Mouse (Mus musculus): ENCODE data around the gene Strbp. TPM values are rescaled to one million over a fixed set of nuclear protein-coding genes. Genes with fewer than 3 reads are reported as not detected.

Gene Strbp
- total and polyA plus RNA-seq, 3 experiments = 38.4 to 61.8 (median 48.5) TPM

DNA sequence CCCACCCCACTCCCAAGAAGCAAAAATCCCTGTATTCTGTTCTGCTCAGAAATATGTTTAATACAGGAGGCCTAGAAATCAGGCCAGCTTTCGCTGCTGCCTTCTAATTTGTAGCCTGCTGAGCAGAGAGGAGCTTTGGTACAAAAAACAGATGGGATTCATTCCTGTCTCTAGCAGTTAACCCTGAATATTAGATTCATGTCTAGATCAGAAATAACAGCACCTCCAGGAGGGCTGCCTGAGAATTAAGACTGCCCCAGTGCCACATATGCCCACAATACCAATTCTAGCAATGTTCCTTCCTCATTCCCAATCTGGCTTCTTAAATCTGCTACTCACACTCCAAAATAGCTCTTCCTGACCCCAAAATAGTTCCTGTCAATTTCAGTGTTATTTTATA lies 127.0 kb downstream of the Strbp start:
- Histone ChIP-seq H3K4me1 (ENCODE audit: control insufficient read depth in 1 of 2, insufficient read depth in 2 of 2) (no peaks in the 10 kb centered on the region; a peak in 1 of 4 replicates), H3K27me3 (replicated peaks) (no peaks in the 10 kb centered on the region), H3K4me3 (replicated peaks in 1 of 3; ENCODE audit: low read depth in 2 of 3, low read length in 2 of 3, poor library complexity in 1 of 3) (no peak overlapping the region), H3K4me2 (ENCODE audit: insufficient read depth, low read depth, poor library complexity, severe bottlenecking) (no peak overlapping the region), H3K36me3 (replicated peaks in 1 of 2; ENCODE audit: control insufficient read depth in 1 of 2, insufficient read depth in 1 of 2, low read length in 1 of 2) (peaks cover 8 to 65% of the 10 kb centered on the region in 2 experiments), H3K27ac (ENCODE audit: insufficient read depth, low read depth) (no peak overlapping the region), H3K79me2 (replicated peaks; ENCODE audit: control insufficient read depth, extremely low read depth, insufficient read depth, poor library complexity, severe bottlenecking) (no peaks in the 10 kb centered on the region), H3K9ac (ENCODE audit: insufficient read depth, low read depth) (no peak overlapping the region), H3K9me3 (replicated peaks; ENCODE audit: low read length) (no peaks in the 10 kb centered on the region)
- TF ChIP-seq UBTF (IDR thresholded peaks at IDR 0.05; ENCODE audit: low read depth, low read length) (no peak), POLR2A (IDR thresholded peaks at IDR 0.05; ENCODE audit: low read depth, low read length) (no peak), ZNF384 (IDR thresholded peaks at IDR 0.05; ENCODE audit: low read depth, low read length) (no peak), TCF12 (IDR thresholded peaks at IDR 0.05; ENCODE audit: low read depth, low read length) (no peak)
- in situ Hi-C loops (cut with MboI; ENCODE audit: low pct_ligation_motif_present, low pct_unique_long_range_greater_than_20kb, low sequenced_read_pairs) (no loop called here), dilution Hi-C loops (cut with MboI; ENCODE audit: extremely low pct_ligation_motif_present, extremely low pct_unique_long_range_greater_than_20kb, low sequenced_read_pairs) (no loop called here)
- no peak for DNase-seq (ENCODE audit: extremely low read depth)

DNA sequence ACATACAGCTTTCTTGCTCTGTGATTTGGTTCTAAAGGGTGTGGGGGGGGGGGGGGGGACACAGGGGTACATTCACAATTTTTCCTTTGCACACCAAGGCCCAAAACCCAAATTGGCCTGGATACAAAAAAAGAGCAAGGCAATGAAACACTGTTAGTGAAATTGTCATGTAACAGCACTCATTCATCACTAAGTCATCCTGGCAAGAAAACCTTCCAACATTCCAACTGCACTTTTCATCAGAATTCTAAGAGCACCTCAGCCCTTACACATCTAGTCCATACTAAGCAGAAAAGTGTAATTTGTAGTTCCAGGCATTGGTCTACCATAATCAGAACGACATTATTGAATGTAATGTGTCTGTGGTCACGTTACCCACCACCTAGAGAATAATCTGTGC lies 131.5 kb downstream of the Strbp start:
- Histone ChIP-seq H3K4me3 (replicated peaks in 1 of 3; ENCODE audit: low read depth in 2 of 3, low read length in 2 of 3, poor library complexity in 1 of 3) (no peak overlapping the region), H3K9ac (ENCODE audit: insufficient read depth, low read depth) (no peak overlapping the region), H3K4me2 (ENCODE audit: insufficient read depth, low read depth, poor library complexity, severe bottlenecking) (no peak overlapping the region), H3K27me3 (replicated peaks) (no peaks in the 10 kb centered on the region), H3K9me3 (replicated peaks; ENCODE audit: low read length) (no peaks in the 10 kb centered on the region), H3K79me2 (replicated peaks; ENCODE audit: control insufficient read depth, extremely low read depth, insufficient read depth, poor library complexity, severe bottlenecking) (no peaks in the 10 kb centered on the region), H3K36me3 (replicated peaks in 1 of 2; ENCODE audit: control insufficient read depth in 1 of 2, insufficient read depth in 1 of 2, low read length in 1 of 2) (peaks cover 30 to 75% of the 10 kb centered on the region in 2 experiments), H3K4me1 (ENCODE audit: control insufficient read depth in 1 of 2, insufficient read depth in 2 of 2) (peaks cover 0 to 6% of the 10 kb centered on the region in 2 experiments; a peak in 2 of 4 replicates), H3K27ac (ENCODE audit: insufficient read depth, low read depth) (no peak overlapping the region)
- dilution Hi-C loops (cut with MboI; ENCODE audit: extremely low pct_ligation_motif_present, extremely low pct_unique_long_range_greater_than_20kb, low sequenced_read_pairs) (no loop called here), in situ Hi-C loops (cut with MboI; ENCODE audit: low pct_ligation_motif_present, low pct_unique_long_range_greater_than_20kb, low sequenced_read_pairs) (no loop called here)
- TF ChIP-seq RCOR1 (conservative IDR thresholded peaks at IDR 0.05; ENCODE audit: low read depth, low read length) = no peak
- TF ChIP-seq MEF2A (IDR thresholded peaks at IDR 0.05; ENCODE audit: borderline replicate concordance, low read depth, low read length) = no peak
- no peak for TF ChIP-seq MAZ (IDR thresholded peaks at IDR 0.05; ENCODE audit: low read depth, low read length)
- no peak for TF ChIP-seq POLR2AphosphoS2 (IDR thresholded peaks at IDR 0.05; ENCODE audit: low read depth, low read length)
- DNase-seq (ENCODE audit: extremely low read depth) = no peak

DNA sequence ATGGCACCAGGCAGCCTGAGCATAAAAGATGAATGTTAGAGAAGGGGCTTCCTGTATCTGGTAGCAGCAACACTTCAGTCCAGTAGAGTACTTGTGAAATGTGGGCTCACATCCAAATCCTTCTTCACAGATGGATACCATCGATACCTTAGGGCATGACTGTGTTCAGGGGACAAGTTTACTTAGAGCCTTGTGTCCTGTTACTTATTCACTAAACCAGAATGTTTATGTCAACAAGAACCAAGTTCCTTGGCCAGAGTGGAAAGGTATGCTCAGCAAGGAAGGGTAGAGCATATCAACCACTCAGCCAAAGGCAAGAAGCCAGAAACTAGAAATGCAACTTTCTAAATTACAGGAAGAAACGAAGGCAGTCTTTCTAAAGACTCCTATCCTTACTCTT lies 133.0 kb downstream of the Strbp start:
- TF ChIP-seq MAZ (IDR thresholded peaks at IDR 0.05; ENCODE audit: low read depth, low read length) (no peak), ETS1 (conservative IDR thresholded peaks at IDR 0.05; ENCODE audit: low read depth, low read length) (no peak), USF1 (IDR thresholded peaks at IDR 0.05; ENCODE audit: low read depth, low read length) (no peak), JUN (IDR thresholded peaks at IDR 0.05; ENCODE audit: insufficient read depth, low read depth, low read length) (no peak), MYC (IDR thresholded peaks at IDR 0.05; ENCODE audit: low read depth, low read length) (no peak), MAX (IDR thresholded peaks at IDR 0.05; ENCODE audit: low read length) (no peak), RCOR1 (conservative IDR thresholded peaks at IDR 0.05; ENCODE audit: low read depth, low read length) (no peak)
- in situ Hi-C loops (cut with MboI; ENCODE audit: low pct_ligation_motif_present, low pct_unique_long_range_greater_than_20kb, low sequenced_read_pairs) = no loop called here
- peaks cover under 1 to 6% of the 10 kb centered on the region in 2 experiments; a peak in 3 of 4 replicates for H3K4me1 ChIP-seq (ENCODE audit: control insufficient read depth in 1 of 2, insufficient read depth in 2 of 2)

More for the DNA sequence above, 133.0 kb downstream of the Strbp start:
- Histone ChIP-seq H3K9me3 (replicated peaks; ENCODE audit: low read length) (no peaks in the 10 kb centered on the region), H3K9ac (ENCODE audit: insufficient read depth, low read depth) (no peak overlapping the region), H3K4me2 (ENCODE audit: insufficient read depth, low read depth, poor library complexity, severe bottlenecking) (no peak overlapping the region), H3K27me3 (replicated peaks) (no peaks in the 10 kb centered on the region), H3K4me3 (replicated peaks in 1 of 3; ENCODE audit: low read depth in 2 of 3, low read length in 2 of 3, poor library complexity in 1 of 3) (no peak overlapping the region), H3K27ac (ENCODE audit: insufficient read depth, low read depth) (no peak overlapping the region), H3K79me2 (replicated peaks; ENCODE audit: control insufficient read depth, extremely low read depth, insufficient read depth, poor library complexity, severe bottlenecking) (no peaks in the 10 kb centered on the region), H3K36me3 (replicated peaks in 1 of 2; ENCODE audit: control insufficient read depth in 1 of 2, insufficient read depth in 1 of 2, low read length in 1 of 2) (peaks cover 38 to 75% of the 10 kb centered on the region in 2 experiments)
- dilution Hi-C loops (cut with MboI; ENCODE audit: extremely low pct_ligation_motif_present, extremely low pct_unique_long_range_greater_than_20kb, low sequenced_read_pairs) = no loop called here
- no peak for DNase-seq (ENCODE audit: extremely low read depth)

All from CH12.LX (cell line).